Mouse (Mus musculus): ENCODE results near the gene Olfr341. TPM values are rescaled to one million over a fixed set of nuclear protein-coding genes. Genes with fewer than 3 reads are reported as not detected.

Olfr341 gene
- polyA plus RNA-seq (2014; fragmentation: Nextera tagmentation; extraction: Ambion mirVana) = not detected in 2 replicates

GRCm38 (mm10) chr2:36482368-36482767 is at the start of gene Olfr341:
TSS of gene Olfr341 (minus strand) at chr2:36482468.
- no peak within 1 kb of the TSS for H3K9ac ChIP-seq (replicated peaks; ENCODE audit: low read length)
- no peaks in the 10 kb centered on the region for H3K27me3 ChIP-seq (ENCODE audit: control insufficient read depth, insufficient read depth, low read length)
- ATAC-seq (ENCODE audit: low FRiP score, low TSS enrichment) (no peak), DNase-seq (no peak)
- H3K4me3 ChIP-seq (replicated peaks; ENCODE audit: low read depth, low read length) = no peak within 1 kb of the TSS
- no peaks in the 10 kb centered on the region for H3K36me3 ChIP-seq (ENCODE audit: control insufficient read depth, insufficient read depth, low read length)
- peaks cover 11% of the 10 kb centered on the region for H3K9me3 ChIP-seq (ENCODE audit: control insufficient read depth, low read length)
- H3K27ac ChIP-seq (replicated peaks; ENCODE audit: low read depth, low read length) = no peak within 1 kb of the TSS
- H3K4me2 ChIP-seq (ENCODE audit: low read length) = no peak within 1 kb of the TSS
- no peaks in the 10 kb centered on the region for H3K4me1 ChIP-seq (ENCODE audit: control insufficient read depth, insufficient read depth, low read length)

GRCm38 (mm10) chr2:36524698-36525097 is 42.4 kb upstream of the Olfr341 start, which contains the start of gene Olfr342:
TSS of gene Olfr342 (plus strand) at chr2:36524998.
- Histone ChIP-seq H3K4me3 (replicated peaks; ENCODE audit: low read depth, low read length) (no peak within 1 kb of the TSS), H3K9ac (replicated peaks; ENCODE audit: low read length) (no peak within 1 kb of the TSS), H3K4me1 (ENCODE audit: control insufficient read depth, insufficient read depth, low read length) (no peaks in the 10 kb centered on the region), H3K36me3 (ENCODE audit: control insufficient read depth, insufficient read depth, low read length) (no peaks in the 10 kb centered on the region), H3K4me2 (ENCODE audit: low read length) (no peak within 1 kb of the TSS), H3K27ac (replicated peaks; ENCODE audit: low read depth, low read length) (no peak within 1 kb of the TSS), H3K27me3 (ENCODE audit: control insufficient read depth, insufficient read depth, low read length) (no peaks in the 10 kb centered on the region), H3K9me3 (ENCODE audit: control insufficient read depth, low read length) (peaks cover 23% of the 10 kb centered on the region)
- no peak for DNase-seq
- no peak for ATAC-seq (ENCODE audit: low FRiP score, low TSS enrichment)
- WGBS = 64% methylated on average over 3 of the region's 3 CpGs

GRCm38 (mm10) chr2:36473634-36474033 is 8.6 kb downstream of the Olfr341 start:
- no peak for DNase-seq
- Histone ChIP-seq H3K4me3 (replicated peaks; ENCODE audit: low read depth, low read length) (no peak overlapping the region), H3K4me2 (ENCODE audit: low read length) (no peak overlapping the region), H3K4me1 (ENCODE audit: control insufficient read depth, insufficient read depth, low read length) (no peaks in the 10 kb centered on the region), H3K9ac (replicated peaks; ENCODE audit: low read length) (no peak overlapping the region), H3K9me3 (ENCODE audit: control insufficient read depth, low read length) (peaks cover 16% of the 10 kb centered on the region), H3K36me3 (ENCODE audit: control insufficient read depth, insufficient read depth, low read length) (no peaks in the 10 kb centered on the region), H3K27ac (replicated peaks; ENCODE audit: low read depth, low read length) (no peak overlapping the region), H3K27me3 (ENCODE audit: control insufficient read depth, insufficient read depth, low read length) (no peaks in the 10 kb centered on the region)
- no peak for ATAC-seq (ENCODE audit: low FRiP score, low TSS enrichment)

GRCm38 (mm10) chr2:36452287-36452686 is 30.0 kb downstream of the Olfr341 start, which contains the start of gene Olfr340:
TSS of gene Olfr340 (plus strand) at chr2:36452587.
- Histone ChIP-seq H3K27ac (replicated peaks; ENCODE audit: low read depth, low read length) (no peak within 1 kb of the TSS), H3K4me1 (ENCODE audit: control insufficient read depth, insufficient read depth, low read length) (no peaks in the 10 kb centered on the region), H3K4me3 (replicated peaks; ENCODE audit: low read depth, low read length) (no peak within 1 kb of the TSS), H3K4me2 (ENCODE audit: low read length) (no peak within 1 kb of the TSS), H3K27me3 (ENCODE audit: control insufficient read depth, insufficient read depth, low read length) (no peaks in the 10 kb centered on the region), H3K9me3 (ENCODE audit: control insufficient read depth, low read length) (peaks cover 5% of the 10 kb centered on the region; the same call in 1 of the 2 replicates), H3K9ac (replicated peaks; ENCODE audit: low read length) (no peak within 1 kb of the TSS), H3K36me3 (ENCODE audit: control insufficient read depth, insufficient read depth, low read length) (no peaks in the 10 kb centered on the region)
- ATAC-seq (ENCODE audit: low FRiP score, low TSS enrichment) = no peak
- WGBS = 79% methylated on average over 1 of the region's 1 CpGs
- DNase-seq = no peak

Other genes with a start within 250 kb of the Olfr341 start
- gene Olfr338, start 108.9 kb downstream of the Olfr341 start, polyA plus RNA-seq (2014; fragmentation: Nextera tagmentation; extraction: Ambion mirVana) = not detected in 2 replicates
- not detected in 2 replicates for gene Olfr339, start 63.5 kb downstream of the Olfr341 start, polyA plus RNA-seq (2014; fragmentation: Nextera tagmentation; extraction: Ambion mirVana)
- not detected in 2 replicates for gene Olfr340, start 29.9 kb downstream of the Olfr341 start, polyA plus RNA-seq (2014; fragmentation: Nextera tagmentation; extraction: Ambion mirVana)
- not detected in 2 replicates for gene Olfr342, start 42.5 kb upstream of the Olfr341 start, polyA plus RNA-seq (2014; fragmentation: Nextera tagmentation; extraction: Ambion mirVana)
- not detected in 2 replicates for gene Olfr344, start 84.2 kb upstream of the Olfr341 start, polyA plus RNA-seq (2014; fragmentation: Nextera tagmentation; extraction: Ambion mirVana)
- not detected in 2 replicates for gene Olfr345, start 157.6 kb upstream of the Olfr341 start, polyA plus RNA-seq (2014; fragmentation: Nextera tagmentation; extraction: Ambion mirVana)
- gene Olfr346, start 203.3 kb upstream of the Olfr341 start, polyA plus RNA-seq (2014; fragmentation: Nextera tagmentation; extraction: Ambion mirVana) = not detected in 2 replicates
- gene Olfr347, start 249.4 kb upstream of the Olfr341 start, polyA plus RNA-seq (2014; fragmentation: Nextera tagmentation; extraction: Ambion mirVana) = not detected in 2 replicates

All from midbrain, embryonic 14.5 days (tissue).